Mouse (Mus musculus) inflammation-experienced regulatory T-cells, adult 6 months (primary cell): Measurements from ENCODE around the gene Gm6763. TPM values are rescaled to one million over a fixed set of nuclear protein-coding genes. Genes with fewer than 3 reads are reported as not detected.
"Not testable (repeated sequence)": the region's sequence is repeated elsewhere in the genome, so short reads cannot be mapped to it uniquely, and the experiment has no call there.

Experiments used
- ATAC-seq: one replicate; pipeline ENCODE4 v1.8.0; 2017
- polyA plus RNA-seq, 3 experiments: library from polyadenylated mRNA; unstranded; fragments of 100-300 nt; shearing (Covaris generic); gene quantifications; one replicate each; pipeline ENCODE4 v1.2.1; 2017

Gene Gm6763
- polyA plus RNA-seq, result not detected

- not testable (repeated sequence) for ATAC-seq
Measured at GRCm38 (mm10) chr10:104151197-104151596, at the start of gene Gm6763. Gm6763 (plus strand) TSS chr10:104151497.

GRCm38 (mm10) chr10:104110044-104110443 is 41.3 kb upstream of the Gm6763 start:
- no peak for ATAC-seq

GRCm38 (mm10) chr10:104118312-104118711 is 33.0 kb upstream of the Gm6763 start:
- no peak for ATAC-seq

GRCm38 (mm10) chr10:104142687-104143086 is 8.6 kb upstream of the Gm6763 start, which contains the start of gene Gm21293:
Gm21293 (plus strand) TSS chr10:104142987.
- not testable (repeated sequence) for ATAC-seq

GRCm38 (mm10) chr10:104159706-104160105 is 8.4 kb downstream of the Gm6763 start, which contains the start of gene Gm8764:
Gm8764 (plus strand) TSS chr10:104160006.
- ATAC-seq, result not testable (repeated sequence)

- not testable (repeated sequence) for ATAC-seq
Measured at GRCm38 (mm10) chr10:104168215-104168614, 16.9 kb downstream of the Gm6763 start, which contains the start of gene Gm21304. Gm21304 (plus strand) TSS chr10:104168515.

GRCm38 (mm10) chr10:104176724-104177123 is 25.4 kb downstream of the Gm6763 start, which contains the start of gene Gm21312:
Gm21312 (plus strand) TSS chr10:104177024.
- not testable (repeated sequence) for ATAC-seq

- ATAC-seq, result not testable (repeated sequence)
Measured at GRCm38 (mm10) chr10:104185233-104185632, 33.9 kb downstream of the Gm6763 start, which contains the start of gene Gm20765. Gm20765 (plus strand) TSS chr10:104185533.

- ATAC-seq, result not testable (repeated sequence)
Measured at GRCm38 (mm10) chr10:104193742-104194141, 42.4 kb downstream of the Gm6763 start, which contains the start of gene Gm4340. Gm4340 (plus strand) TSS chr10:104194042.

Other genes with a start within 250 kb of the Gm6763 start
- not detected for gene Gm21293, start 8.5 kb upstream of the Gm6763 start, polyA plus RNA-seq
- gene Gm8764, start 8.5 kb downstream of the Gm6763 start, polyA plus RNA-seq, result not detected
- not detected for gene Gm21304, start 17.0 kb downstream of the Gm6763 start, polyA plus RNA-seq
- gene Gm21312, start 25.5 kb downstream of the Gm6763 start, polyA plus RNA-seq, result not detected
- gene Gm20765, start 34.0 kb downstream of the Gm6763 start, polyA plus RNA-seq, result not detected
- not detected for gene Gm4340, start 42.5 kb downstream of the Gm6763 start, polyA plus RNA-seq